Mouse (Mus musculus): ENCODE data around the gene Lmf1. TPM values are rescaled to one million over a fixed set of nuclear protein-coding genes. Genes with fewer than 3 reads are reported as not detected.

Gene Lmf1
- polyA plus RNA-seq, 1 experiment, result 15.2 TPM

DNA sequence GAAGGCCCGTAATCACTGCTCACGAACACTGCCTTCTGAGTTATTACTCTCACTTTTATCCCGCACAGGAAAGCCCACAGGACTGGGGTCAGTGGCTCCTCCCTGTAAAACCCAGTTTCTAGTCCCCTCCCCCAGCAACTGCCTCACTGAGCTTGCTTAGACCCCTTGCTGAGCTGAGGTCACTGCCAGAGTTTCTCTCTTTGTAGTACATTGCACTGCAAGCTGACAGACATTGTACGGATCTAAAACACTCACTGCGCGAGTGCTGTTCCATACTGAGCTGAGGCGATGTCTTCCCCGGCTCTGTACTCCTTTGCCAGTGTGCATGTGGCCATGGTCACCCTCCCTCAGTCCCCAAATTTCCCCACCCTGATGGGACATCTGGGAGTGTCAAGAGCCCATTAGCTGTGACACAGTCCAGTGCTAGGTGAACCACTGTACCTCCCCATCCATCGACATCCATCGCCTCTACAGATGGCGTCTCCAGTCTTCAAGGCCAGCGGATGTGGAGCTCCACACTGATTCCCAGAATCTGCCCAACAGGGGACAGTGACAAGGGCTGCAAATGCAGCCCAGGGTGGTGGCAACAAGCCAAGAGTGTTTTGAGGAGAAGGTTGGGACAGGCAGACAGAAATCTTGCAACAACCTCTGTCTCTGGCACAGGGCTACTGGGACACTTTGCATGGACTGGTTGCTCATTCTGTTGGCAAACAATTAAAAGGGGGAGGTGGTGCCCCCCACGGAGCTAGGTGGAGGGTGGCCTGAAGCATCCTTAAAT lies 64.8 kb downstream of the Lmf1 start:
- H3K9ac ChIP-seq (ENCODE audit: low read depth, poor library complexity, severe bottlenecking), result no peak overlapping the region
- no peak overlapping the region for H3K27ac ChIP-seq (ENCODE audit: insufficient read depth, low read length)
- no peaks in the 10 kb centered on the region for H3K4me1 ChIP-seq (ENCODE audit: control insufficient read depth, insufficient read depth, low read length)
- no peaks in the 10 kb centered on the region for H3K27me3 ChIP-seq (ENCODE audit: control insufficient read depth, insufficient read depth, low read length, poor library complexity, severe bottlenecking)
- TF ChIP-seq EP300 (IDR thresholded peaks at IDR 0.05; ENCODE audit: insufficient read depth, low read depth, low read length) (no peak), POLR2A (IDR thresholded peaks at IDR 0.05; ENCODE audit: insufficient read depth, low read length) (no peak), CTCF (IDR thresholded peaks at IDR 0.05; ENCODE audit: low read depth, low read length) (no peak)
- H3K4me3 ChIP-seq (ENCODE audit: low read depth, low read length), result no peak overlapping the region
- H3K9me3 ChIP-seq (replicated peaks; ENCODE audit: control insufficient read depth, insufficient read depth, low read length, poor library complexity, severe bottlenecking), result no peaks in the 10 kb centered on the region
- H3K36me3 ChIP-seq (ENCODE audit: control insufficient read depth, insufficient read depth, low read length, poor library complexity, severe bottlenecking), result no peaks in the 10 kb centered on the region

DNA sequence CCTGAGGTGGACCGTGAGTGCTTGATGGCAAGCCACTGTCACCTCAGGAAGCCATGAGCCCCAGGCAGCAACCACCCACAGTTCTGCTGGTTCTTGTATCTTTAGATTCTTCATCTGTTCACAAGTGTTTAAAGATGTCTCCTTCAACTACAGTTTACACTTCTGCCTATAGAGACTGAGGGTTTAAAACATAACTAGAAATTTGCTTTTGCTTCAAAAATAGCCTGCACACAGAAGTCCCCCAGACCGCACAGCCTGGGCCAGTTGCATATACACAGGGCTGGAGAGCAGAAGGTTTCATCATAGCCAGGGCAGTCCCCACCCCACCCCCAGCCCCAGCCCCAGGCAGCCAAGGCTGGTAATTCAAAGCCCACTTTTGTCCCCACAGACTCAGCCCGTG lies 65.9 kb downstream of the Lmf1 start:
- H3K27ac ChIP-seq (ENCODE audit: insufficient read depth, low read length), result no peak overlapping the region
- TF ChIP-seq EP300 (IDR thresholded peaks at IDR 0.05; ENCODE audit: insufficient read depth, low read depth, low read length) (no peak), POLR2A (IDR thresholded peaks at IDR 0.05; ENCODE audit: insufficient read depth, low read length) (no peak), CTCF (IDR thresholded peaks at IDR 0.05; ENCODE audit: low read depth, low read length) (no peak)
- H3K4me1 ChIP-seq (ENCODE audit: control insufficient read depth, insufficient read depth, low read length), result no peaks in the 10 kb centered on the region

DNA sequence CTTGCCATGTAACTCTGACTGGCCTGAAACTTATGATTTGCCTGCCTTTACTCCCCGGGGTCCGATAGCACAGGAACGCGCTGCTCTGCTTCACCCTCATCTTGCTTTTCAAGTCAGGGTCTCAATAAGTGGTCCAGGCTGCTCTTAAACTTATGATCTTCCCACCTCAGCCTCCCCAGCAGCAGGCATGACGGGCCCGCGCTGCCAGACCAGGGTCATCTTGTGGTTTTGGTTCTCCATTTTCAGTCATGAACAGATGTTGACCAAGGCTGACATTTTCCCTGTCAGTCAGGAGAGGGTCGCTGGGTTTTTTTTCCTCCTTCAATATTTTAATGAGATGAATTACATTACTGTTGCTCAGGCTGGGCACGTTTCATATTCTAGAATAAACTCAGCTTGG lies 66.8 kb downstream of the Lmf1 start:
- Histone ChIP-seq H3K9me3 (replicated peaks; ENCODE audit: control insufficient read depth, insufficient read depth, low read length, poor library complexity, severe bottlenecking) (no peaks in the 10 kb centered on the region), H3K9ac (ENCODE audit: low read depth, poor library complexity, severe bottlenecking) (no peak overlapping the region), H3K4me1 (ENCODE audit: control insufficient read depth, insufficient read depth, low read length) (no peaks in the 10 kb centered on the region), H3K27me3 (ENCODE audit: control insufficient read depth, insufficient read depth, low read length, poor library complexity, severe bottlenecking) (no peaks in the 10 kb centered on the region), H3K4me3 (ENCODE audit: low read depth, low read length) (no peak overlapping the region), H3K36me3 (ENCODE audit: control insufficient read depth, insufficient read depth, low read length, poor library complexity, severe bottlenecking) (no peaks in the 10 kb centered on the region), H3K27ac (ENCODE audit: insufficient read depth, low read length) (no peak overlapping the region)
- TF ChIP-seq CTCF (IDR thresholded peaks at IDR 0.05; ENCODE audit: low read depth, low read length), result no peak
- no peak for TF ChIP-seq EP300 (IDR thresholded peaks at IDR 0.05; ENCODE audit: insufficient read depth, low read depth, low read length)
- no peak for TF ChIP-seq POLR2A (IDR thresholded peaks at IDR 0.05; ENCODE audit: insufficient read depth, low read length)

More for the DNA sequence above, 65.9 kb downstream of the Lmf1 start:
- Histone ChIP-seq H3K9me3 (replicated peaks; ENCODE audit: control insufficient read depth, insufficient read depth, low read length, poor library complexity, severe bottlenecking) (no peaks in the 10 kb centered on the region), H3K27me3 (ENCODE audit: control insufficient read depth, insufficient read depth, low read length, poor library complexity, severe bottlenecking) (no peaks in the 10 kb centered on the region), H3K9ac (ENCODE audit: low read depth, poor library complexity, severe bottlenecking) (no peak overlapping the region), H3K36me3 (ENCODE audit: control insufficient read depth, insufficient read depth, low read length, poor library complexity, severe bottlenecking) (no peaks in the 10 kb centered on the region), H3K4me3 (ENCODE audit: low read depth, low read length) (no peak overlapping the region)

DNA sequence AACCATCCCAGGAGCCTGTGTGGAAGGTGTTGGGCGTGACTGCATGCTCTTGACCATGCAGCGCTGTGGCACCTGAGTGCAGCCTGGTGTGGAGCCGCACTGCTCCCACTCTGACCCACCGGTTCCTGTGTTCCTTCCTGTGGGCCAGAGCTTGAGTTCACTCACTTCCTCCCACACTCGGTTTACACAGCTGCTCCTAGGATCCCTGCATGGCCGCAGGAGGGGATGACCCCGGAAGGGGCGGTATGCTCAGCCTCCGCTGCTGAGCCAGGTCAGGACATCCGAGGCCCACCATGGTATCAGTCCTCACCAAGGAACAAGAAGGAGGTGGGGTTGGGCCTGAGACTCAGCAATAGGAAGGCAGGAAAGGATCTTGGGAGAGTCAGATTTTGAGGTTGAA lies 69.0 kb downstream of the Lmf1 start:
- no peaks in the 10 kb centered on the region for H3K9me3 ChIP-seq (replicated peaks; ENCODE audit: control insufficient read depth, insufficient read depth, low read length, poor library complexity, severe bottlenecking)
- H3K4me1 ChIP-seq (ENCODE audit: control insufficient read depth, insufficient read depth, low read length), result no peaks in the 10 kb centered on the region
- H3K4me3 ChIP-seq (ENCODE audit: low read depth, low read length), result no peak overlapping the region
- H3K27ac ChIP-seq (ENCODE audit: insufficient read depth, low read length), result no peak overlapping the region
- no peaks in the 10 kb centered on the region for H3K36me3 ChIP-seq (ENCODE audit: control insufficient read depth, insufficient read depth, low read length, poor library complexity, severe bottlenecking)
- H3K9ac ChIP-seq (ENCODE audit: low read depth, poor library complexity, severe bottlenecking), result no peak overlapping the region
- H3K27me3 ChIP-seq (ENCODE audit: control insufficient read depth, insufficient read depth, low read length, poor library complexity, severe bottlenecking), result no peaks in the 10 kb centered on the region
- TF ChIP-seq POLR2A (IDR thresholded peaks at IDR 0.05; ENCODE audit: insufficient read depth, low read length) (no peak), CTCF (IDR thresholded peaks at IDR 0.05; ENCODE audit: low read depth, low read length) (no peak), EP300 (IDR thresholded peaks at IDR 0.05; ENCODE audit: insufficient read depth, low read depth, low read length) (no peak)

DNA sequence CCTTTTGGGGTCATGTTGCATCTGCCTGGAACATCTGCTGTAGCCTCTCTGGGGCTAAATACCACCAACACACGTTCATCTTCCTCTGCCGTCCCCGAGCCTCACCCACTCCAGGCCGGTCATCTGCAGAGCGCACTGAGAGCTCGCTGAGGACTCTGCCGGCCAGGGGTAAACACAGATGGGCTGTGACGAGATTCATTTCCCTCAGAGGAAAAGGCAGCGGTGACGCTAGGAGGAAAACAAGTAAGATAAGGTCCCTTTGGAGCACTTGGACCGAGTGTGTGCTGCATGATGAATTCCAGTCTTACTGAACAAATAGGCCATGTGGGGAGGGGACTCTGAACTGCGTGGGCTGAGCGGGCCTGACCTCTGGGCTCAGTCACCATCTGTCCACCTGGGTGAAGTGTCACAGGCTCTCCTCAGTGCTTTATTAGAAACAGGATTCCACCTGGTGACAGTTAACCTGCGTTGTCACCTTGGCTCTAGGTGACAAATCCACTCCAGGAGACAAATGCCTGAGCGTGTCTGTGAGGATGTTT lies 69.9 kb downstream of the Lmf1 start:
- Histone ChIP-seq H3K27ac (ENCODE audit: insufficient read depth, low read length) (no peak overlapping the region), H3K9ac (ENCODE audit: low read depth, poor library complexity, severe bottlenecking) (no peak overlapping the region), H3K36me3 (ENCODE audit: control insufficient read depth, insufficient read depth, low read length, poor library complexity, severe bottlenecking) (no peaks in the 10 kb centered on the region), H3K9me3 (replicated peaks; ENCODE audit: control insufficient read depth, insufficient read depth, low read length, poor library complexity, severe bottlenecking) (no peaks in the 10 kb centered on the region), H3K4me1 (ENCODE audit: control insufficient read depth, insufficient read depth, low read length) (no peaks in the 10 kb centered on the region), H3K4me3 (ENCODE audit: low read depth, low read length) (no peak overlapping the region), H3K27me3 (ENCODE audit: control insufficient read depth, insufficient read depth, low read length, poor library complexity, severe bottlenecking) (no peaks in the 10 kb centered on the region)
- TF ChIP-seq POLR2A (IDR thresholded peaks at IDR 0.05; ENCODE audit: insufficient read depth, low read length) (no peak), CTCF (IDR thresholded peaks at IDR 0.05; ENCODE audit: low read depth, low read length) (no peak), EP300 (IDR thresholded peaks at IDR 0.05; ENCODE audit: insufficient read depth, low read depth, low read length) (no peak)

DNA sequence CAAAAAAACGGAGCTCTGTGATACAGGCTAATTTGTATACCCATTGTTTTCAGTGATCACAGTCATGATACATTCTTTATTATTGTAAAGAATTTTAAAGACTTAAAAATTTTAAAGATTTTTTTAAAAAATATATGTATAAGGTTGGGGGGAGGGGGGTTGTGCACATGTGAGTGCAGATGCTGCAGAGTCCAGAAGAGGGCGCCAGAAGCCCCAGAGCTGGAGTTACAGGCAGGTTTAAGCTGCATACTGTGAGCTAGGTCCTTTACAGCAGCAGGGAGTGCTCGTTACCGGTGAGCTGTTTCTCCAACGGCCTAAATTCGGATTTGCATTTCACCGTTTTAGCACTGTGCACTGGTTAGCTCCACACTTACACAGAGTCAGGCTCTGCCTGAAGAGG lies 71.8 kb downstream of the Lmf1 start:
- Histone ChIP-seq H3K9me3 (replicated peaks; ENCODE audit: control insufficient read depth, insufficient read depth, low read length, poor library complexity, severe bottlenecking) (no peaks in the 10 kb centered on the region), H3K9ac (ENCODE audit: low read depth, poor library complexity, severe bottlenecking) (no peak overlapping the region), H3K27me3 (ENCODE audit: control insufficient read depth, insufficient read depth, low read length, poor library complexity, severe bottlenecking) (no peaks in the 10 kb centered on the region), H3K27ac (ENCODE audit: insufficient read depth, low read length) (no peak overlapping the region), H3K36me3 (ENCODE audit: control insufficient read depth, insufficient read depth, low read length, poor library complexity, severe bottlenecking) (no peaks in the 10 kb centered on the region), H3K4me3 (ENCODE audit: low read depth, low read length) (no peak overlapping the region), H3K4me1 (ENCODE audit: control insufficient read depth, insufficient read depth, low read length) (no peaks in the 10 kb centered on the region)
- TF ChIP-seq EP300 (IDR thresholded peaks at IDR 0.05; ENCODE audit: insufficient read depth, low read depth, low read length), result no peak
- TF ChIP-seq CTCF (IDR thresholded peaks at IDR 0.05; ENCODE audit: low read depth, low read length), result peak; percentile 63
- TF ChIP-seq POLR2A (IDR thresholded peaks at IDR 0.05; ENCODE audit: insufficient read depth, low read length), result no peak

Measured in ES-Bruce4 (cell line).